Mouse (Mus musculus) neural tube, embryonic 14.5 days (tissue): ENCODE measurements at regions not wholly inside any gene's neighbourhood (a gene's known extent, or its start where the extent isn't known, plus 50 kb on each side); places are given as distances from the start of the nearest gene placed in this dataset.

Experiments
- ATAC-seq: fragments of 200-750 bp; cut with Nextera tagmentation; 2 replicates; pipeline ENCODE4 v1.8.0; 2017; ENCODE audit warnings: low read depth, mild to moderate bottlenecking, moderate TSS enrichment, moderate library complexity
- H3K27ac ChIP-seq: fragments of 300-500 bp; sonication (generic); 2 replicates; pipeline ENCODE4 v1.5.1; 2014; ENCODE audit warnings: low read depth, mild to moderate bottlenecking, control low read depth, low read length, moderate library complexity, mixed read lengths
- H3K27me3 ChIP-seq: fragments of 300-500 bp; sonication (generic); 2 replicates; pipeline ENCODE4 v1.6.1; 2014; ENCODE audit warnings: low read length; ENCODE audit not compliant: control insufficient read depth, insufficient read depth
- H3K36me3 ChIP-seq: fragments of 300-500 bp; sonication (generic); 2 replicates; pipeline ENCODE4 v1.6.1; 2014; ENCODE audit warnings: low read length, mixed read lengths; ENCODE audit not compliant: control insufficient read depth, insufficient read depth
- H3K4me1 ChIP-seq: fragments of 300-500 bp; sonication (generic); 2 replicates; pipeline ENCODE4 v1.6.1; 2014; ENCODE audit warnings: low read length; ENCODE audit not compliant: control insufficient read depth, insufficient read depth
- H3K4me2 ChIP-seq: fragments of 300-500 bp; sonication (generic); 2 replicates; pipeline ENCODE4 v1.6.1; 2014; ENCODE audit warnings: mild to moderate bottlenecking, low read depth, low read length, control low read depth
- H3K4me3 ChIP-seq: fragments of 300-500 bp; sonication (generic); 2 replicates; pipeline ENCODE4 v1.5.1; 2014; ENCODE audit warnings: low read depth, low read length, control low read depth, mixed read lengths
- H3K9ac ChIP-seq: fragments of 300-500 bp; sonication (generic); replicated peaks from 2 replicates; pipeline ENCODE4 v1.6.1; 2014; ENCODE audit warnings: low read depth, mild to moderate bottlenecking, control low read depth, low read length, mixed read lengths
- H3K9me3 ChIP-seq: fragments of 300-500 bp; sonication (generic); 2 replicates; pipeline ENCODE4 v1.6.1; 2016; ENCODE audit warnings: low read length; ENCODE audit not compliant: control insufficient read depth
- WGBS: fragments of 180-500 bp; shearing (Covaris S2); extraction: QIAGEN DNeasy Blood & Tissue Kit; methylation state at CpG from one replicate; pipeline ENCODE4 v1.1.7; 2014; 5-methylcytosine and 5-hydroxymethylcytosine counted together

- Histone ChIP-seq H3K27me3 (no peaks in the 10 kb centered on the region), H3K9me3 (no peaks in the 10 kb centered on the region), H3K36me3 (no peaks in the 10 kb centered on the region), H3K4me2 (no peak overlapping the region), H3K9ac (no peak overlapping the region), H3K27ac (no peak overlapping the region), H3K4me1 (0 out of 2 replicates have a peak, but pooled peaks cover 4% of the 10 kb centered on the region), H3K4me3 (no peak overlapping the region)
- no peak for ATAC-seq
- 27% methylated on average over 3 of the region's 3 CpGs for WGBS
Measured at GRCm38 (mm10) chr10:12190435-12190834, 678.7 kb downstream of the Utrn start.

- H3K9me3 ChIP-seq = no peaks in the 10 kb centered on the region
- ATAC-seq = no peak
- H3K36me3 ChIP-seq = no peaks in the 10 kb centered on the region
- no peak overlapping the region for H3K4me2 ChIP-seq
- 91% methylated on average over 2 of the region's 2 CpGs for WGBS
- no peak overlapping the region for H3K9ac ChIP-seq
- H3K4me3 ChIP-seq = no peak overlapping the region
- no peaks in the 10 kb centered on the region for H3K27me3 ChIP-seq
- no peaks in the 10 kb centered on the region for H3K4me1 ChIP-seq
- H3K27ac ChIP-seq = no peak overlapping the region
Measured at GRCm38 (mm10) chr10:12207301-12207700, 661.9 kb downstream of the Utrn start.

- H3K4me3 ChIP-seq = no peak overlapping the region
- no peak for ATAC-seq
- no peaks in the 10 kb centered on the region for H3K9me3 ChIP-seq
- H3K4me1 ChIP-seq = no peaks in the 10 kb centered on the region
- H3K4me2 ChIP-seq = no peak overlapping the region
- H3K9ac ChIP-seq = no peak overlapping the region
- no peaks in the 10 kb centered on the region for H3K27me3 ChIP-seq
- no peaks in the 10 kb centered on the region for H3K36me3 ChIP-seq
- H3K27ac ChIP-seq = no peak overlapping the region
- WGBS = 45% methylated on average over 2 of the region's 2 CpGs
Measured at GRCm38 (mm10) chr10:12210181-12210580, 659.0 kb downstream of the Utrn start.

GRCm38 (mm10) chr10:12218879-12219278 is 650.3 kb downstream of the Utrn start:
- no peaks in the 10 kb centered on the region for H3K9me3 ChIP-seq
- no peak overlapping the region for H3K4me2 ChIP-seq
- H3K27ac ChIP-seq = no peak overlapping the region
- no peak overlapping the region for H3K9ac ChIP-seq
- H3K4me3 ChIP-seq = no peak overlapping the region
- no peaks in the 10 kb centered on the region for H3K27me3 ChIP-seq
- no peaks in the 10 kb centered on the region for H3K36me3 ChIP-seq
- no peak for ATAC-seq
- no peaks in the 10 kb centered on the region for H3K4me1 ChIP-seq

GRCm38 (mm10) chr10:12234141-12234540 is 635.0 kb downstream of the Utrn start:
- Histone ChIP-seq H3K36me3 (no peaks in the 10 kb centered on the region), H3K27me3 (no peaks in the 10 kb centered on the region), H3K4me1 (no peaks in the 10 kb centered on the region), H3K9ac (no peak overlapping the region), H3K27ac (no peak overlapping the region), H3K9me3 (no peaks in the 10 kb centered on the region), H3K4me2 (no peak overlapping the region), H3K4me3 (no peak overlapping the region)
- no peak for ATAC-seq
- 86% methylated on average over 1 of the region's 1 CpGs for WGBS

GRCm38 (mm10) chr10:12248853-12249252 is 620.3 kb downstream of the Utrn start:
- no peaks in the 10 kb centered on the region for H3K27me3 ChIP-seq
- ATAC-seq = peak; percentile 74

GRCm38 (mm10) chr10:12253274-12253673 is 615.9 kb downstream of the Utrn start:
- H3K36me3 ChIP-seq = no peaks in the 10 kb centered on the region
- no peak overlapping the region for H3K4me2 ChIP-seq
- H3K27ac ChIP-seq = no peak overlapping the region
- no peaks in the 10 kb centered on the region for H3K27me3 ChIP-seq
- no peak overlapping the region for H3K4me3 ChIP-seq
- 81% methylated on average over 3 of the region's 3 CpGs for WGBS
- no peak for ATAC-seq
- no peak overlapping the region for H3K9ac ChIP-seq
- no peaks in the 10 kb centered on the region for H3K4me1 ChIP-seq
- no peaks in the 10 kb centered on the region for H3K9me3 ChIP-seq

More at GRCm38 (mm10) chr10:12248853-12249252, 620.3 kb downstream of the Utrn start:
- Histone ChIP-seq H3K9ac (no peak overlapping the region), H3K27ac (no peak overlapping the region), H3K4me3 (no peak overlapping the region), H3K9me3 (no peaks in the 10 kb centered on the region), H3K4me1 (no peaks in the 10 kb centered on the region), H3K36me3 (no peaks in the 10 kb centered on the region), H3K4me2 (no peak overlapping the region)
- 56% methylated on average over 3 of the region's 3 CpGs for WGBS

- H3K27me3 ChIP-seq = no peaks in the 10 kb centered on the region
- H3K27ac ChIP-seq = no peak overlapping the region
- H3K4me1 ChIP-seq = no peaks in the 10 kb centered on the region
- 92% methylated on average over 3 of the region's 3 CpGs for WGBS
- H3K9ac ChIP-seq = no peak overlapping the region
- no peak overlapping the region for H3K4me2 ChIP-seq
- H3K4me3 ChIP-seq = no peak overlapping the region
- peaks cover 2% of the 10 kb centered on the region; the same call in 1 of the 2 replicates for H3K9me3 ChIP-seq
- no peak for ATAC-seq
- H3K36me3 ChIP-seq = no peaks in the 10 kb centered on the region
Measured at GRCm38 (mm10) chr10:12285679-12286078, 583.5 kb downstream of the Utrn start.

- 92% methylated on average over 2 of the region's 2 CpGs for WGBS
- no peak overlapping the region for H3K9ac ChIP-seq
- no peak overlapping the region for H3K4me3 ChIP-seq
- no peaks in the 10 kb centered on the region for H3K27me3 ChIP-seq
- H3K27ac ChIP-seq = no peak overlapping the region
- no peak overlapping the region for H3K4me2 ChIP-seq
- H3K9me3 ChIP-seq = no peaks in the 10 kb centered on the region
- no peaks in the 10 kb centered on the region for H3K36me3 ChIP-seq
- no peak for ATAC-seq
- no peaks in the 10 kb centered on the region for H3K4me1 ChIP-seq
Measured at GRCm38 (mm10) chr10:12298887-12299286, 570.3 kb downstream of the Utrn start.

GRCm38 (mm10) chr10:12302396-12302795 is 566.8 kb downstream of the Utrn start:
- Histone ChIP-seq H3K4me2 (no peak overlapping the region), H3K27ac (no peak overlapping the region), H3K27me3 (no peaks in the 10 kb centered on the region), H3K4me1 (no peaks in the 10 kb centered on the region), H3K9me3 (no peaks in the 10 kb centered on the region), H3K36me3 (no peaks in the 10 kb centered on the region), H3K9ac (no peak overlapping the region), H3K4me3 (no peak overlapping the region)
- ATAC-seq = no peak
- WGBS = 87% methylated on average over 4 of the region's 4 CpGs
